Mouse (Mus musculus) hindbrain, embryonic 13.5 days (tissue): ENCODE results near the gene Ackr3. TPM values are rescaled to one million over a fixed set of nuclear protein-coding genes. Genes with fewer than 3 reads are reported as not detected.

Experiments used
- ATAC-seq: fragments of 200-750 bp; cut with Nextera tagmentation; 2 replicates; pipeline ENCODE4 v1.8.0; 2017; ENCODE audit warnings: moderate TSS enrichment; ENCODE audit not compliant: low FRiP score
- H3K27ac ChIP-seq: fragments of 300-500 bp; sonication (generic); 2 replicates; pipeline ENCODE4 v1.5.1; 2015; ENCODE audit warnings: inconsistent platforms, mild to moderate bottlenecking, moderate library complexity
- H3K27me3 ChIP-seq: fragments of 300-500 bp; sonication (generic); 2 replicates; pipeline ENCODE4 v1.6.1; 2015; ENCODE audit warnings: mild to moderate bottlenecking, inconsistent platforms
- H3K36me3 ChIP-seq: fragments of 300-500 bp; sonication (generic); 2 replicates; pipeline ENCODE4 v1.6.1; 2015; ENCODE audit warnings: mild to moderate bottlenecking, inconsistent platforms
- H3K4me1 ChIP-seq: fragments of 300-500 bp; sonication (generic); replicated peaks from 2 replicates; pipeline ENCODE4 v1.6.1; 2015; ENCODE audit warnings: inconsistent platforms
- H3K4me2 ChIP-seq: fragments of 300-500 bp; sonication (generic); 2 replicates; pipeline ENCODE4 v1.6.1; 2015; ENCODE audit warnings: inconsistent platforms, mild to moderate bottlenecking, moderate library complexity
- H3K4me3 ChIP-seq: fragments of 300-500 bp; sonication (generic); 2 replicates; pipeline ENCODE4 v1.5.1; 2015; ENCODE audit warnings: mild to moderate bottlenecking, inconsistent platforms
- H3K9ac ChIP-seq: fragments of 300-500 bp; sonication (generic); 2 replicates; pipeline ENCODE4 v1.6.1; 2015; ENCODE audit warnings: mild to moderate bottlenecking, inconsistent platforms
- H3K9me3 ChIP-seq: fragments of 300-500 bp; sonication (generic); 2 replicates; pipeline ENCODE4 v1.6.1; 2016; ENCODE audit warnings: inconsistent platforms
- WGBS: fragments of 180-500 bp; shearing (Covaris S2); methylation state at CpG from one replicate; pipeline ENCODE4 v1.1.7; 2015; 5-methylcytosine and 5-hydroxymethylcytosine counted together
- polyA plus RNA-seq: library from polyadenylated mRNA; unstranded; fragments of >200 nt; fragmentation: Nextera tagmentation; extraction: Ambion mirVana; gene quantifications from 2 replicates; pipeline ENCODE4 v1.2.1, GENCODE M21; 2015

Ackr3 gene
- polyA plus RNA-seq, 1 experiment from 2014 or later, result 13.9 TPM

GRCm38 (mm10) chr1:90234620-90235054 is 30.9 kb downstream of the Ackr3 start:
- H3K9me3 ChIP-seq, result no peaks in the 10 kb centered on the region
- H3K4me3 ChIP-seq, result no peak overlapping the region
- no peaks in the 10 kb centered on the region for H3K36me3 ChIP-seq
- H3K27me3 ChIP-seq, result no peaks in the 10 kb centered on the region
- 77% methylated on average over 11 of the region's 11 CpGs for WGBS
- H3K9ac ChIP-seq, result no peak overlapping the region
- H3K27ac ChIP-seq, result no peak overlapping the region
- no peak overlapping the region for H3K4me2 ChIP-seq
- ATAC-seq, result no peak
- H3K4me1 ChIP-seq, result peaks cover 36% of the 10 kb centered on the region

GRCm38 (mm10) chr1:90236640-90237039 is 32.9 kb downstream of the Ackr3 start:
- no peak for ATAC-seq
- 79% methylated on average over 2 of the region's 2 CpGs for WGBS

GRCm38 (mm10) chr1:90238095-90238888 is 34.5 kb downstream of the Ackr3 start:
- H3K4me3 ChIP-seq, result no peak overlapping the region
- H3K9me3 ChIP-seq, result no peaks in the 10 kb centered on the region
- no peak for ATAC-seq
- no peak overlapping the region for H3K27ac ChIP-seq
- no peak overlapping the region for H3K4me2 ChIP-seq
- peaks cover 20% of the 10 kb centered on the region; the same call in 1 of the 2 replicates for H3K4me1 ChIP-seq
- no peak overlapping the region for H3K9ac ChIP-seq
- no peaks in the 10 kb centered on the region for H3K36me3 ChIP-seq
- no peaks in the 10 kb centered on the region for H3K27me3 ChIP-seq
- whole genome bisulfite sequencing, result 87% methylated on average over 9 of the region's 9 CpGs

More at GRCm38 (mm10) chr1:90236640-90237039, 32.9 kb downstream of the Ackr3 start:
- Histone ChIP-seq H3K4me2 (no peak overlapping the region), H3K9ac (no peak overlapping the region), H3K27me3 (no peaks in the 10 kb centered on the region), H3K27ac (no peak overlapping the region), H3K4me1 (peaks cover 27% of the 10 kb centered on the region), H3K9me3 (no peaks in the 10 kb centered on the region), H3K36me3 (no peaks in the 10 kb centered on the region), H3K4me3 (no peak overlapping the region)

GRCm38 (mm10) chr1:90239336-90240225 is 35.8 kb downstream of the Ackr3 start:
- no peaks in the 10 kb centered on the region for H3K9me3 ChIP-seq
- no peak overlapping the region for H3K4me3 ChIP-seq
- H3K36me3 ChIP-seq, result no peaks in the 10 kb centered on the region
- WGBS, result 90% methylated on average over 16 of the region's 16 CpGs
- H3K27me3 ChIP-seq, result no peaks in the 10 kb centered on the region
- H3K4me2 ChIP-seq, result no peak overlapping the region
- H3K9ac ChIP-seq, result no peak overlapping the region
- no peak overlapping the region for H3K27ac ChIP-seq
- peaks cover 8% of the 10 kb centered on the region; the same call in 1 of the 2 replicates for H3K4me1 ChIP-seq
- ATAC-seq, result no peak

GRCm38 (mm10) chr1:90240287-90240686 is 36.5 kb downstream of the Ackr3 start:
- Histone ChIP-seq H3K4me2 (no peak overlapping the region), H3K36me3 (no peaks in the 10 kb centered on the region), H3K27me3 (no peaks in the 10 kb centered on the region), H3K9ac (no peak overlapping the region), H3K4me3 (no peak overlapping the region), H3K4me1 (peaks cover 1% of the 10 kb centered on the region; the same call in 1 of the 2 replicates), H3K27ac (no peak overlapping the region), H3K9me3 (no peaks in the 10 kb centered on the region)
- WGBS, result 91% methylated on average over 4 of the region's 4 CpGs
- no peak for ATAC-seq

- WGBS, result 88% methylated on average over 8 of the region's 8 CpGs
- Histone ChIP-seq H3K4me3 (no peak overlapping the region), H3K9me3 (no peaks in the 10 kb centered on the region), H3K27ac (no peak overlapping the region), H3K4me1 (peaks cover 11% of the 10 kb centered on the region), H3K9ac (no peak overlapping the region), H3K36me3 (no peaks in the 10 kb centered on the region), H3K27me3 (peaks cover 1% of the 10 kb centered on the region; the same call in 1 of the 2 replicates), H3K4me2 (no peak overlapping the region)
- ATAC-seq, result no peak
These were observed 38.7 kb downstream of the Ackr3 start for GRCm38 (mm10) chr1:90242444-90242989.

- H3K4me1 ChIP-seq, result peaks cover 13% of the 10 kb centered on the region
- H3K9me3 ChIP-seq, result no peaks in the 10 kb centered on the region
- no peak overlapping the region for H3K4me3 ChIP-seq
- no peak overlapping the region for H3K9ac ChIP-seq
- 97% methylated on average over 1 of the region's 1 CpGs for WGBS
- H3K4me2 ChIP-seq, result no peak overlapping the region
- peaks cover 4% of the 10 kb centered on the region; the same call in 1 of the 2 replicates for H3K27me3 ChIP-seq
- H3K27ac ChIP-seq, result no peak overlapping the region
- no peaks in the 10 kb centered on the region for H3K36me3 ChIP-seq
- ATAC-seq, result no peak
These were observed 40.8 kb downstream of the Ackr3 start for GRCm38 (mm10) chr1:90244537-90244936.

GRCm38 (mm10) chr1:90245533-90245932 is 41.8 kb downstream of the Ackr3 start:
- no peak overlapping the region for H3K27ac ChIP-seq
- no peaks in the 10 kb centered on the region for H3K36me3 ChIP-seq
- H3K27me3 ChIP-seq, result peaks cover 4% of the 10 kb centered on the region; the same call in 1 of the 2 replicates
- H3K4me3 ChIP-seq, result no peak overlapping the region
- H3K4me2 ChIP-seq, result no peak overlapping the region
- WGBS, result 83% methylated on average over 7 of the region's 7 CpGs
- no peaks in the 10 kb centered on the region for H3K9me3 ChIP-seq
- peaks cover 18% of the 10 kb centered on the region for H3K4me1 ChIP-seq
- no peak overlapping the region for H3K9ac ChIP-seq
- ATAC-seq, result no peak

GRCm38 (mm10) chr1:90246035-90246434 is 42.3 kb downstream of the Ackr3 start:
- ATAC-seq, result no peak

GRCm38 (mm10) chr1:90246800-90247199 is 43.0 kb downstream of the Ackr3 start:
- 71% methylated on average over 1 of the region's 1 CpGs for WGBS
- Histone ChIP-seq H3K4me3 (no peak overlapping the region), H3K4me1 (peaks cover 30% of the 10 kb centered on the region), H3K4me2 (no peak overlapping the region), H3K36me3 (no peaks in the 10 kb centered on the region), H3K27ac (no peak overlapping the region), H3K9ac (no peak overlapping the region), H3K9me3 (no peaks in the 10 kb centered on the region), H3K27me3 (peaks cover 4% of the 10 kb centered on the region; the same call in 1 of the 2 replicates)
- ATAC-seq, result no peak

More at GRCm38 (mm10) chr1:90246035-90246434, 42.3 kb downstream of the Ackr3 start:
- no peak overlapping the region for H3K4me2 ChIP-seq
- no peak overlapping the region for H3K27ac ChIP-seq
- H3K36me3 ChIP-seq, result no peaks in the 10 kb centered on the region
- 23% methylated on average over 8 of the region's 8 CpGs for WGBS
- H3K9me3 ChIP-seq, result no peaks in the 10 kb centered on the region
- H3K4me1 ChIP-seq, result peaks cover 22% of the 10 kb centered on the region
- H3K27me3 ChIP-seq, result peaks cover 4% of the 10 kb centered on the region; the same call in 1 of the 2 replicates
- H3K9ac ChIP-seq, result no peak overlapping the region
- no peak overlapping the region for H3K4me3 ChIP-seq

GRCm38 (mm10) chr1:90247234-90247633 is 43.5 kb downstream of the Ackr3 start:
- Histone ChIP-seq H3K4me2 (no peak overlapping the region), H3K4me1 (peaks cover 33% of the 10 kb centered on the region), H3K27ac (no peak overlapping the region), H3K9me3 (no peaks in the 10 kb centered on the region), H3K36me3 (no peaks in the 10 kb centered on the region), H3K4me3 (no peak overlapping the region), H3K9ac (no peak overlapping the region), H3K27me3 (peaks cover 4% of the 10 kb centered on the region; the same call in 1 of the 2 replicates)
- ATAC-seq, result no peak
- 78% methylated on average over 3 of the region's 4 CpGs for WGBS
